Mouse (Mus musculus): ENCODE results near the gene Riok2.

DNA sequence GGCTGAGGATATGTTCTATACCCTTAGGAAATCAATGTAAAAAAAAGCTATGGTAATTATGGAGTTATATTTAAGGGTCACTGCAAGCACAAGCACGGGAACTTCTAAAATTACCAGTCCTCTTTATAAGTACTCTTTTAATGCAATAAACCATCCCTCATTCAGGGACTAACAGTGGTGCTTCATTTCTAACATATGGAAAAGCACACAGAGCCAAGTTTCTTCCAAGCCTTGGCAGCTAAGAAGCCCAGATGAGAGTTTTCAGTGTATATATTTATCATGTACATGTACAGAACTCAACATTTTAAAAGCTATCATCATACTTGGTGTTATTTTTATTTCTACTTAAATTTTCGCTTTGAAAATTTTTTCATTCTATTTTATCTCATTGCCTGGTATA lies 54.8 kb downstream of the Riok2 start:
- no peak for TF ChIP-seq MAX (IDR thresholded peaks at IDR 0.05)
- TF ChIP-seq MYOG (IDR thresholded peaks at IDR 0.05; ENCODE audit: control insufficient read depth, extremely low read depth, insufficient read length): no peak
- TF ChIP-seq CTCF (IDR thresholded peaks at IDR 0.05; ENCODE audit: control insufficient read depth, insufficient read depth, insufficient read length): no peak
- no peak for TF ChIP-seq MYOD1 (IDR thresholded peaks at IDR 0.05; ENCODE audit: control insufficient read depth, insufficient read length, low read depth)
- TF ChIP-seq USF1 (IDR thresholded peaks at IDR 0.05; ENCODE audit: low read depth): no peak
- no peak for TF ChIP-seq FOSL1 (IDR thresholded peaks at IDR 0.05; ENCODE audit: insufficient read depth, low read length, poor library complexity, severe bottlenecking)
